Mouse (Mus musculus) midbrain, postnatal 0 days (tissue): Measurements from ENCODE around the gene Appl1. TPM values are rescaled to one million over a fixed set of nuclear protein-coding genes. Genes with fewer than 3 reads are reported as not detected.
"Not testable (repeated sequence)": the region's sequence is repeated elsewhere in the genome, so short reads cannot be mapped to it uniquely, and the experiment has no call there.

ENCODE experiments used
- ATAC-seq: fragments of 200-750 bp; cut with Nextera tagmentation; 2 replicates; pipeline ENCODE4 v1.8.0; 2017; ENCODE audit warnings: moderate number of reproducible peaks, mild to moderate bottlenecking, moderate TSS enrichment, moderate library complexity; ENCODE audit not compliant: low FRiP score
- DNase-seq: peaks from one replicate; pipeline ENCODE4 v3.0.0-alpha.2; 2015; ENCODE audit warnings: low spot score
- H3K27ac ChIP-seq: fragments of 300-500 bp; sonication (generic); 2 replicates; pipeline ENCODE4 v1.5.1; 2014; ENCODE audit warnings: low read depth, mild to moderate bottlenecking, low read length, mixed read lengths
- H3K27me3 ChIP-seq: fragments of 300-500 bp; sonication (generic); 2 replicates; pipeline ENCODE4 v1.6.1; 2014; ENCODE audit warnings: low read length, control low read depth, mixed read lengths; ENCODE audit not compliant: insufficient read depth
- H3K36me3 ChIP-seq: fragments of 300-500 bp; sonication (generic); 2 replicates; pipeline ENCODE4 v1.6.1; 2014; ENCODE audit warnings: low read length, control low read depth, mixed read lengths; ENCODE audit not compliant: insufficient read depth
- H3K4me1 ChIP-seq: fragments of 300-500 bp; sonication (generic); 2 replicates; pipeline ENCODE4 v1.6.1; 2014; ENCODE audit warnings: mild to moderate bottlenecking, control low read depth, antibody characterized with exemption, low read length, mixed read lengths; ENCODE audit not compliant: insufficient read depth
- H3K4me2 ChIP-seq: fragments of 300-500 bp; sonication (generic); 2 replicates; pipeline ENCODE4 v1.6.1; 2014; ENCODE audit warnings: low read depth, mild to moderate bottlenecking, low read length, mixed read lengths; ENCODE audit not compliant: poor library complexity, severe bottlenecking
- H3K4me3 ChIP-seq: fragments of 300-500 bp; sonication (generic); 2 replicates; pipeline ENCODE4 v1.5.1; 2014; ENCODE audit warnings: low read depth, mild to moderate bottlenecking, low read length, moderate library complexity
- H3K9ac ChIP-seq: fragments of 300-500 bp; sonication (generic); replicated peaks from 2 replicates; pipeline ENCODE4 v1.6.1; 2014; ENCODE audit warnings: mild to moderate bottlenecking, low read length, moderate library complexity, mixed read lengths; ENCODE audit not compliant: poor library complexity, severe bottlenecking
- H3K9me3 ChIP-seq: fragments of 300-500 bp; sonication (generic); 2 replicates; pipeline ENCODE4 v1.6.1; 2016; ENCODE audit warnings: low read length, control low read depth
- CTCF ChIP-seq: IDR thresholded peaks from 2 replicates; pipeline ENCODE4 v1.5.1; 2016; ENCODE audit warnings: antibody characterized with exemption, mild to moderate bottlenecking
- WGBS: fragments of 180-500 bp; shearing (Covaris S2); extraction: QIAGEN DNeasy Blood & Tissue Kit; methylation state at CpG from one replicate; pipeline ENCODE4 v1.1.7; 2014; 5-methylcytosine and 5-hydroxymethylcytosine counted together
- polyA plus RNA-seq: library from polyadenylated mRNA; unstranded; fragments of >200 nt; fragmentation: Nextera tagmentation; extraction: Ambion mirVana; gene quantifications from 2 replicates; pipeline ENCODE4 v1.2.1, GENCODE M21; 2015
- total RNA-seq: library from RNA; depleted of rRNA; stranded (reverse); fragments of >200 nt; gene quantifications from 2 replicates; pipeline ENCODE4 v1.2.3, GENCODE M21; 2014

Gene Appl1
- total and polyA plus RNA-seq, 2 experiments from 2014 or later: 43.7 to 65.8 TPM

DNA sequence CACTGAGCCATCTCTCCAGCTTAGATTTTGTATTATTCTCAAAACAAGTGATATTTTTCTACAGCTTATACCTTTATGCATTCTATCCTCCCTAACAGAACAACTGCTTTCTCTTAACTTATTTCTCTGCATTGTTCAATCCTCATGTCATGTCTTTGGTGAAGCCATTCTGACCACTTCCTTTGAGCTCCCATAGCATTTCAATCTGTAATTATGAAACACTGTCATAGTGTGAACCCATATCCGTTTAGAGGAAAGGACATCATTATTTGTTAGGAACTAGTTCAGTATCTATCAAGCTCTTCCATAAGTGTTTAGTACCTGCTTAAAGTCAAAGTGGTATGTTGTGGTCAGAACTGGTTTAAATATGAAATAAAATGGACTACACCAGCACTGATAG, 10.5 kb downstream of the Appl1 start:
- no peak overlapping the region for H3K27ac ChIP-seq
- H3K4me1 ChIP-seq: no peaks in the 10 kb centered on the region
- WGBS: 95% methylated on average over 1 of the region's 1 CpGs
- H3K27me3 ChIP-seq: no peaks in the 10 kb centered on the region
- peaks cover 18% of the 10 kb centered on the region for H3K36me3 ChIP-seq
- no peak for TF ChIP-seq CTCF
- H3K9ac ChIP-seq: no peak overlapping the region
- H3K4me2 ChIP-seq: no peak overlapping the region
- DNase-seq (no peak), ATAC-seq (no peak)
- no peak overlapping the region for H3K4me3 ChIP-seq
- H3K9me3 ChIP-seq: no peaks in the 10 kb centered on the region

DNA sequence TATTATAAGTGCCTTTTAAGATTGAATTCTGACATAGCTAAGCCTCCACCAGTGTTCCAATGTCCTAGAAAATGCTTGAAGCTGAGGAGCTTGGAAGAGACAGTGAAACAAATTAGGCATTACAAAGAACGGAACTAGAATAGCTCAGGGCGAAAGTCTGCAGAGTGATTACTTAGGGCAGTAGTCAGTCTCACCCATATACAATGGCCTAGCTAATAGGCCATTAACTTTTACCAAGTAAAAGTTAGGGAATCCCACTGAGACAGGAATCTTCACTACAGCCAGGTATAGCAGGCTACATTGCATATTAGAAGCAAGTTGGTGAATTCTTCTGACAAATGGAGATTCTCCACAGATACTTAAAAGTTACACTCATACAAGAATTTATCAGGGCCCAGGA, 14.9 kb downstream of the Appl1 start:
- H3K4me2 ChIP-seq, H3K27ac ChIP-seq, H3K27me3 ChIP-seq, ATAC-seq, H3K9ac ChIP-seq, DNase-seq, H3K4me3 ChIP-seq, H3K9me3 ChIP-seq, H3K4me1 ChIP-seq: not testable (repeated sequence)
- H3K36me3 ChIP-seq: peaks cover 13% of the 10 kb centered on the region
- WGBS: 68% methylated on average over 2 of the region's 2 CpGs

DNA sequence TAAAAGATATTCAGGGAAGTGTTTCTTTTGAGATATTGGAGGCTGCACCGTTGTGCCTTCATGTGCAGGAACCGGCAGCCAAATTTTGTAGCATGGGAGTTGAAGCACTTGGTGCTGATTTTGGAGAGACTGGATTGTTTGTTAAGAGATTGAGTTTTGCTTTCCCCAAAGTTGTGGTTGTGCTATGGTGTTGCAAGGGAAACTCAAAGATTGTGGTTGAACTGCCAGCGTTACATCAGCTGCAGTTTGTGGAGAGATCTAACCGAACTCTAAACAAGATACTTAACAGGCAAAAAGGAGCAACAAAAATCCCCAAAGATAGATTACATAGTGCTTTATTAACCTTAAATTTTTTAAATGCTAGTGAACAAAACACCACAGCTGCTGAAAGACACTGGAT, 35.5 kb downstream of the Appl1 start:
- ATAC-seq (no peak), DNase-seq (no peak)
- H3K4me3 ChIP-seq: no peak overlapping the region
- H3K27me3 ChIP-seq: no peaks in the 10 kb centered on the region
- H3K4me2 ChIP-seq: no peak overlapping the region
- TF ChIP-seq CTCF: no peak
- H3K9me3 ChIP-seq: no peaks in the 10 kb centered on the region
- WGBS: 91% methylated on average over 4 of the region's 4 CpGs
- H3K4me1 ChIP-seq: no peaks in the 10 kb centered on the region
- no peak overlapping the region for H3K9ac ChIP-seq
- peaks cover 11% of the 10 kb centered on the region for H3K36me3 ChIP-seq
- no peak overlapping the region for H3K27ac ChIP-seq

DNA sequence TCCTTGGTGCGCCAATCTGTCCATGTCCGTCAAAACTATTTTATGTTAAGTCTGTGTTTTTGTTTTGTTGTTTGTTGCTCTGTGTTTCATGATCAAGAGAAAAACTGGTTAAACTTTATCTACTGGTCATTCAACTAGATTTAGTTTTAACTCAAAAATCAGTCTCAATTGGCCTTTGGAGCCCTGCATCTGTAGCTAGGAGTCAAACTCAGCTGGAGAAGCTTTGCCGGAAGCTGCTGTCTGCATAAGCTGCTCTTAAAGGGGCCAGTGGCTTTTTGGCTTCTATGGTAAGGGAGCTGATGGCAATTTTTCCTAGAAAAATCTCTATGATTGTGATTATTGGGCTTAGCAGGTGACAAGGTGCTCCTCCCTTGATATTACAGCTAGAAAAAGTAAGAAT, 36.1 kb downstream of the Appl1 start:
- no peak overlapping the region for H3K4me3 ChIP-seq
- H3K4me2 ChIP-seq: no peak overlapping the region
- DNase-seq: no peak
- ATAC-seq: no peak
- H3K9ac ChIP-seq: no peak overlapping the region
- no peak for TF ChIP-seq CTCF
- H3K36me3 ChIP-seq: peaks cover 11% of the 10 kb centered on the region
- H3K4me1 ChIP-seq: no peaks in the 10 kb centered on the region
- 85% methylated on average over 3 of the region's 3 CpGs for WGBS
- no peak overlapping the region for H3K27ac ChIP-seq
- H3K27me3 ChIP-seq: no peaks in the 10 kb centered on the region
- H3K9me3 ChIP-seq: no peaks in the 10 kb centered on the region

DNA sequence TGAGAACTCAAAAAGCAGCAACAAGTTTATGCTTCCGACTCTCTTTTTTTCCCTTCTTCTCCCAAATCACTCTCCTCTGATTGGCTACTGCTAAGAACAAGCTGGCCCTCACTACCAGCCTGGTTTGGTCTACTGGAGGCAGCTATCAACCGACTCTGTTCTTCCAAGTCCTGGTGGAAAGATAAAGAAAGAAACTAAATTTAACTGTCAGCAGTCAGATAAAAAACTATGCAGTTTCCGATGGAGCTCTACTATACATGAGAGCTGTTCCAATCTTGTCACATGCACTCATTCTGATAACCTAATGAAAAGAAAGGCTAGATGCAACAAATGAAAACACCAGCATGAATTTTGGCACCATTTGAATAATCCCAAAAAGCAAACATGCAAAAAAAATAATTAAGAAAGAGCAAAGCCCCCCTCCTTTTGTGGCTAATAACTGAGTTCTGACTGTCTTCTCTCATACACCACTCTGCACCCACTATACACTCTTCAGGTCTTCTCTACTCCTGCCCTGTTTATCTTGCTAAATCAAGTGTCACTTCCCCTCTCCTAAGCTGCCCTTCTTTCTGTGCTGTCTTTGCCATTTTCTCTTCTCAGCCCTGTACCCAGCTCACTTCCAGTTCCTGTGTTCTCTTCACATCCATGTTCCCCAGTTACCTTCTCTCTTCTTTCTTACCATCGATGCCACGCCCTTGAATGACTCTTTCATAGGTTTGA, 47.2 kb downstream of the Appl1 start:
- TF ChIP-seq CTCF: no peak
- no peaks in the 10 kb centered on the region for H3K27me3 ChIP-seq
- ATAC-seq: no peak
- no peak overlapping the region for H3K27ac ChIP-seq
- no peak overlapping the region for H3K9ac ChIP-seq
- H3K4me1 ChIP-seq: no peaks in the 10 kb centered on the region
- H3K9me3 ChIP-seq: no peaks in the 10 kb centered on the region
- DNase-seq: no peak
- no peak overlapping the region for H3K4me3 ChIP-seq
- 98% methylated on average over 5 of the region's 5 CpGs for WGBS
- peaks cover 23% of the 10 kb centered on the region; the same call in 1 of the 2 replicates for H3K36me3 ChIP-seq
- no peak overlapping the region for H3K4me2 ChIP-seq

DNA sequence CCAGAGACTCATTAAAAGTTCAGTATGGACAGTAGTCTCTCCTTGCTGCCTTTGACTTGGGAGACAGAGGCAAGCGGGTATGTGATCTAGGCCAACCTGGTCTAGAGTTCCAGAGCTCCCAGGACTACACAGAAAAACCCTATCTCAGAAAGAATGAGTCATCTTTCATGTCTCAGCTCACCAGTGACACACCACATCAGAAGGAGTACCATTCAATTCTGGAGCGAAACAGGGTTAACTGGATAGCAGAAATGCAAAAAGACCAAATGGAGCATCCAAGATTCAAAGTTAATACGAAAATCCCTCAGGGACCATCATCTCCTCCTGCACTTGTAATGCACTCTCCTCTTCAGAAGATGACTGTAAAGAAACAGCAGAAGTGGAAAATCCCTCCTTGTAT, 51.7 kb downstream of the Appl1 start:
- Histone ChIP-seq H3K27me3 (no peaks in the 10 kb centered on the region), H3K4me1 (no peaks in the 10 kb centered on the region), H3K4me3 (no peak overlapping the region), H3K9me3 (no peaks in the 10 kb centered on the region), H3K27ac (no peak overlapping the region), H3K36me3 (peaks cover 8% of the 10 kb centered on the region; the same call in 1 of the 2 replicates), H3K9ac (no peak overlapping the region), H3K4me2 (no peak overlapping the region)
- no peak for TF ChIP-seq CTCF
- WGBS: 95% methylated on average over 3 of the region's 3 CpGs
- ATAC-seq (no peak), DNase-seq (no peak)
